In genomic region chr10:39339189-39339968, GRCm38 (mm10) we compare ENCODE assay signal across 22 mouse cellular contexts. TPM values are rescaled to one million over a fixed set of nuclear protein-coding genes. Genes with fewer than 3 reads are reported as not detected.
DNase-seq lines count a peak whose midpoint lies in the region; TF ChIP-seq lines count a peak whose summit lies in the region.
"Had no signal": no experiment of that assay in that cellular context is flagged by ENCODE, and none has a peak within 500 bp of the region (broad histone marks: within the 10 kb centered on the region; RNA-seq: fewer than 3 reads in every experiment).

No protein-coding gene starts in this region.

- TF ChIP-seq EP300 in CH12.LX (IDR thresholded peaks at IDR 0.05; ENCODE audit: low read length), result no peak

- H3K36me3 ChIP-seq in CH12.LX (replicated peaks in 1 of 2; ENCODE audit: control insufficient read depth in 1 of 2, insufficient read depth in 1 of 2, low read length in 1 of 2) (no peaks in the 10 kb centered on the region), myocyte (ENCODE audit: control insufficient read depth, insufficient read depth) (no peaks in the 10 kb centered on the region)
- H3K36me3 ChIP-seq: hindbrain, embryonic 10.5 days had no signal

- TF ChIP-seq POLR2A in CH12.LX (IDR thresholded peaks at IDR 0.05; ENCODE audit: low read depth, low read length), result no peak
- TF ChIP-seq POLR2A in myocyte (IDR thresholded peaks at IDR 0.05; ENCODE audit: insufficient read length, low read depth), result no peak

- peaks cover 4 to 26% of the 10 kb centered on the region in 2 experiments; a peak in 3 of 4 replicates for H3K4me1 ChIP-seq in CH12.LX (ENCODE audit: control insufficient read depth in 1 of 2, insufficient read depth in 2 of 2)
- H3K4me1 ChIP-seq: hindbrain, embryonic 10.5 days had no signal

- no peak overlapping the region for H3K9ac ChIP-seq in CH12.LX (ENCODE audit: insufficient read depth, low read depth)

- no peak for TF ChIP-seq CTCF in CH12.LX (conservative IDR thresholded peaks at IDR 0.05 in 1 of 2, IDR thresholded peaks at IDR 0.05 in 1 of 2; ENCODE audit: low read depth in 2 of 2, low read length in 2 of 2)

- dilution Hi-C loops in CH12.LX (cut with MboI; ENCODE audit: extremely low pct_ligation_motif_present, extremely low pct_unique_long_range_greater_than_20kb, low sequenced_read_pairs), result no loop called here

- peak; percentile 23 to 31 for DNase-seq in spleen, postnatal 36 days (ENCODE audit: low spot score in 2 of 2)
- DNase-seq in spleen, postnatal 14 days (ENCODE audit: low spot score in 2 of 2), result no peak
- DNase-seq in CH12.LX (ENCODE audit: extremely low read depth), result peak; percentile 52
- peak; percentile 19 for DNase-seq in thymus, postnatal 4 days
- DNase-seq in embryo, embryonic 9.5 days (ENCODE audit: extremely low spot score), result no peak
- no peak for DNase-seq in layer of hippocampus, postnatal 25 days (ENCODE audit: extremely low spot score in 1 of 2, low spot score in 1 of 2)
- DNase-seq: adrenal gland, adult 2 months; cerebellum, adult 9-10 months; gastrocnemius, postnatal 25 days; kidney, adult 8-10 months; kidney, postnatal 14 days; left cerebral cortex, postnatal 4 days; liver; midbrain, embryonic 14.5 days; retina, postnatal 1 day had no signal

- in situ Hi-C loops in CH12.LX (cut with MboI; ENCODE audit: low pct_ligation_motif_present, low pct_unique_long_range_greater_than_20kb, low sequenced_read_pairs), result no loop called here

- H3K4me2 ChIP-seq in CH12.LX (ENCODE audit: insufficient read depth, low read depth, poor library complexity, severe bottlenecking) (no peak overlapping the region), myocyte (ENCODE audit: low read depth) (no peak overlapping the region)

- H3K4me3 ChIP-seq in CH12.LX (replicated peaks in 1 of 3; ENCODE audit: low read depth in 2 of 3, low read length in 2 of 3, poor library complexity in 1 of 3) (no peak overlapping the region), myocyte (no peak overlapping the region)
- H3K4me3 ChIP-seq: erythroblast, embryonic 14.5 days; hindbrain, embryonic 10.5 days; layer of hippocampus, adult 2 months; left cerebral cortex, adult 2 months; megakaryocyte, embryonic 14.5 days had no signal

- H3K27me3 ChIP-seq in CH12.LX (replicated peaks) (no peaks in the 10 kb centered on the region), myocyte (ENCODE audit: control insufficient read depth, insufficient read depth, insufficient read length) (no peaks in the 10 kb centered on the region)

- H3K9me3 ChIP-seq in CH12.LX (replicated peaks; ENCODE audit: low read length), result no peaks in the 10 kb centered on the region
- H3K9me3 ChIP-seq: hindbrain, embryonic 10.5 days had no signal

- TF ChIP-seq RAD21 in CH12.LX (IDR thresholded peaks at IDR 0.05; ENCODE audit: low read depth, low read length), result no peak

- H3K79me2 ChIP-seq in CH12.LX (replicated peaks; ENCODE audit: control insufficient read depth, extremely low read depth, insufficient read depth, poor library complexity, severe bottlenecking) (no peaks in the 10 kb centered on the region), myocyte (ENCODE audit: control insufficient read depth, insufficient read depth) (no peaks in the 10 kb centered on the region)

- no peak overlapping the region for H3ac ChIP-seq in myocyte (ENCODE audit: control insufficient read depth, insufficient read length)

- H3K27ac ChIP-seq in CH12.LX (ENCODE audit: insufficient read depth, low read depth), result no peak overlapping the region
- H3K27ac ChIP-seq: hindbrain, embryonic 10.5 days; layer of hippocampus, adult 2 months; left cerebral cortex, adult 2 months had no signal

TF ChIP-seq in CH12.LX, 34 proteins besides CTCF, POLR2A, EP300 and RAD21:
- TF ChIP-seq TBP (conservative IDR thresholded peaks at IDR 0.05; ENCODE audit: low read depth, low read length) (no peak), MAFK (IDR thresholded peaks at IDR 0.05; ENCODE audit: insufficient replicate concordance, low read length) (no peak), NELFE (IDR thresholded peaks at IDR 0.05; ENCODE audit: low read depth, low read length) (no peak), NRF1 (IDR thresholded peaks at IDR 0.05; ENCODE audit: low read depth, low read length) (no peak), ZKSCAN1 (IDR thresholded peaks at IDR 0.05; ENCODE audit: borderline replicate concordance, low read depth, low read length) (no peak), CHD2 (IDR thresholded peaks at IDR 0.05; ENCODE audit: low read length) (no peak), HCFC1 (IDR thresholded peaks at IDR 0.05; ENCODE audit: low read depth, low read length) (no peak), JUND (conservative IDR thresholded peaks at IDR 0.05; ENCODE audit: low read depth, low read length) (no peak), RCOR1 (conservative IDR thresholded peaks at IDR 0.05; ENCODE audit: low read depth, low read length) (no peak), ETS1 (conservative IDR thresholded peaks at IDR 0.05; ENCODE audit: low read depth, low read length) (no peak), SMC3 (IDR thresholded peaks at IDR 0.05; ENCODE audit: low read depth, low read length) (no peak), ELF1 (IDR thresholded peaks at IDR 0.05; ENCODE audit: low read depth, low read length) (no peak), KAT2A (IDR thresholded peaks at IDR 0.05; ENCODE audit: insufficient replicate concordance, low read length) (no peak), USF2 (conservative IDR thresholded peaks at IDR 0.05; ENCODE audit: low read depth, low read length) (no peak), ZC3H11A (IDR thresholded peaks at IDR 0.05; ENCODE audit: low read depth, low read length) (no peak)

TF ChIP-seq in myocyte, 11 proteins besides CTCF, POLR2A, EP300 and RAD21:
- peak in 2 of 3 experiments; percentile 54 to 55 for TF ChIP-seq MYOD1 (IDR thresholded peaks at IDR 0.05; ENCODE audit: control insufficient read depth in 1 of 3, insufficient read length in 2 of 3, low read depth in 2 of 3)
- peak in 2 of 3 experiments; percentile 8 to 59 for TF ChIP-seq MYOG (IDR thresholded peaks at IDR 0.05; ENCODE audit: control insufficient read depth in 1 of 3, insufficient read depth in 1 of 3, insufficient read length in 2 of 3, low read depth in 2 of 3)
- TF ChIP-seq POLR2AphosphoS2 (IDR thresholded peaks at IDR 0.05; ENCODE audit: insufficient read length, low read depth), result no peak

RNA-seq across cellular contexts. Expression of gene Fyn, which starts 29.3 kb away (rescaled TPM):
- 9.5 and 14.9 TPM in 2 replicates for total RNA-seq in CH12.LX (2012; rRNA removed)
- total RNA-seq in CH12.LX (2014; rRNA removed), result 17.4 and 19.9 TPM in 2 replicates
- polyA plus RNA-seq in CH12.LX (2012; ENCODE audit: insufficient read length, low read depth), result 42.4 and 43.9 TPM in 2 replicates
- 148 TPM for polyA plus RNA-seq in myocyte (2012; fragmentation: generic; extraction: Trizol)
- 100 to 1,000 TPM; 166 to 174 TPM for total RNA-seq in layer of hippocampus, postnatal 25 days (2021)
- total RNA-seq: MEL had no signal

Comparison
In these comparisons a context has a peak if more than half of its experiments do, and no peak if none do; other contexts are left out.
1. DNase-seq: peak in spleen, postnatal 36 days (2 of 2), CH12.LX (single experiment) and thymus, postnatal 4 days (single experiment); none in spleen, postnatal 14 days (0 of 2), embryo, embryonic 9.5 days (single experiment) and layer of hippocampus, postnatal 25 days (0 of 2).
2. RNA of gene Fyn, which starts 29.3 kb away (total RNA-seq): 166 to 174 TPM in layer of hippocampus, postnatal 25 days; 9.5 to 19.9 TPM in CH12.LX; every median in the first group is over 4 times any median in the second.